Mouse (Mus musculus): ENCODE measurements around the gene Fbxo44. TPM values are rescaled to one million over a fixed set of nuclear protein-coding genes. Genes with fewer than 3 reads are reported as not detected.
"Not testable (repeated sequence)": the region's sequence is repeated elsewhere in the genome, so short reads cannot be mapped to it uniquely, and the experiment has no call there.

Gene Fbxo44
- total RNA-seq (2021) = 10 to 100 TPM; 13.9 to 15.0 TPM
- long read RNA-seq, experiment 1, partial matches to known transcripts = 0 of 9 reads
- long read RNA-seq, experiment 1, other reads (novel, unspliced or antisense) = 5 of 9 reads
- long read RNA-seq, experiment 2, partial matches to known transcripts = 0 of 14 reads
- long read RNA-seq, experiment 2, other reads (novel, unspliced or antisense) = 6 of 14 reads

- DNase-seq (ENCODE audit: low spot score in 2 of 2) = no peak
Observed at GRCm38 (mm10) chr4:148160436-148161390, at the start of gene Fbxo44, which contains the start of gene Fbxo2. Gene Fbxo44, minus strand, starts transcription at chr4:148160482. Gene Fbxo2, plus strand, starts transcription at chr4:148160621.

GRCm38 (mm10) chr4:148204873-148205232 lies 44.6 kb upstream of the Fbxo44 start:
- no peak for DNase-seq (ENCODE audit: low spot score in 2 of 2)

DNA sequence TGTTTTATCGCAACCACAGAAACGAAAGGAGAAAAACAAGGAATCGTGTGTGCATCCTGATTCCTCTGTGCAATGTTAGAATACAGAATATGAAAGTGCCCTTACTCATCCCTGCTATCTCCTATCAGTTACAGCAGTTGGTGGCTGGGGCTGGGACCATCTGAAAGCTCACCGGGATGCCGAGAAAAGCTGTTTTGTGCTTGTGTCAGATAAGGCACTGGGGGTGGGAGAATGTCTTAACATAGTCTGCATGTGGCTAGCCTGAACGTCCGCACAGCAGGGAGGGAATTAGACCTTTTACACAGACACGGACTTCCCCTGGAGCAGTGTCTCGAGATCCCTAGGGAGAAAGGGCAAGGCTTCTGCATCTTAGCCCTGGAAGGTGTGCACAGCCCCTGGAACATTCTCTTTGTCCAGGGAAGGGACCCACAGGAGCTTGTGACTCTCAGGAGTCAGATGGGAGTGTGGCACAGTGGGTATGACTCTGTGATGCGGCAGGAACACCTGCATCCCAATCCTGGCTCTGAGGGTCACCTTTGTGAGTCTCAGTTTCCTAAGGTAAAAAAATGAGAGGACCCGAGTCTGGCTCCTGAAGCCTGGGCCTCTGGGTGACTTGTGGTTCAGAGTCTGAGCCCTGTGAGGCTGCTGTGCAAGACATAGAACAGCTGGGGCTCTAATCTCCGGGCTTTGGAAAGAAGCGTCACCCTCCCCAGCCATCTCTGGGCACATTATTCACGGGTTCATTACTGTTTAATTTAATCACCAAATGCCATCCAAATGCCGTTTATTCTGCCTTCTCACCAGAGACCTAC lies 44.0 kb upstream of the Fbxo44 start:
- DNase-seq (ENCODE audit: low spot score in 2 of 2) = no peak

DNA sequence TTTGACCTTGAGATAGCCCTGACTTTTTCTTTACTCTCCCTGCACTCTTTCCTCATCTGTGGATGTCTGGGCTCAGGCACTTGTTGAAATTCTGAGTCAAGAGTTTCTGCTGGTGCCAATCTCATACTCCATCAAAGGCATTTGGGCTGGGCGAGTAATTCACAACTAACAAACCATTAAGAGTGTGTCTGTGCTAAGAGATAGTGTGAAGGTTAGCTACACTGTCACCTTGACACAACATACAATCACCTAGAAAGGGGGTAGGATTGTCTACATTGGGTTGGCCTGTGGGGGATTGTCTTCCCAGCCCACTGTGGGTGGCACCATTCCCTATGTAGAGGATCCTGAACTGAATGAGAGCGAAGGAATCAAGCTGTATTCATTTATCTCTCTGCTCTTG lies 43.3 kb upstream of the Fbxo44 start:
- no peak for DNase-seq (ENCODE audit: low spot score in 2 of 2)

GRCm38 (mm10) chr4:148198721-148199120 lies 38.4 kb upstream of the Fbxo44 start:
- no peak for DNase-seq (ENCODE audit: low spot score in 2 of 2)

GRCm38 (mm10) chr4:148194400-148194799 lies 34.1 kb upstream of the Fbxo44 start:
- no peak for DNase-seq (ENCODE audit: low spot score in 2 of 2)

- DNase-seq (ENCODE audit: low spot score in 2 of 2) = no peak
Observed at GRCm38 (mm10) chr4:148192707-148193245, 32.5 kb upstream of the Fbxo44 start.

- DNase-seq (ENCODE audit: low spot score in 2 of 2) = not testable (repeated sequence)
Observed at GRCm38 (mm10) chr4:148188767-148189166, 28.5 kb upstream of the Fbxo44 start.

GRCm38 (mm10) chr4:148185819-148186218 lies 25.5 kb upstream of the Fbxo44 start:
- no peak for DNase-seq (ENCODE audit: low spot score in 2 of 2)

- no peak for DNase-seq (ENCODE audit: low spot score in 2 of 2)
Observed at GRCm38 (mm10) chr4:148184564-148184963, 24.3 kb upstream of the Fbxo44 start.

- no peak for DNase-seq (ENCODE audit: low spot score in 2 of 2)
Observed at GRCm38 (mm10) chr4:148182363-148182762, 22.1 kb upstream of the Fbxo44 start.

DNA sequence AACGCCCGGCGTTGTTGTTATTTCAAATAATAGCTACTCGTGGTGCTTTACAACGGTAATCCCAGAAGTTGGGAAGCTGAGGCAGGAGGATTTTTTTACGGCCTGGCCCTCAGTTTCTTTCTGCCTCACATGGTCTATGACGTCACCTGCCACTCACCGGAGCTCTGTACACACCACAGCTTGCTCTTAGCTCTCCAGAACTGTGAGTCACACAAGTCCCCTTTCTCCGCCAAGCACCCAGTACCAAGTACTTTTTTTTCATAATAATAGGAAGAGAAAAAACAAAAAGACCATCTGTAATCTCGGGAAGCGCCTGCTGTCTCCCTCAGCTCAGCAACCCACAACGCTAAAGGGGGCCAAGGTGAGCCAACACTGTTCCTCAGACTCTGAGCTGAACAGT lies 21.2 kb upstream of the Fbxo44 start:
- no peak for DNase-seq (ENCODE audit: low spot score in 2 of 2)

- DNase-seq (ENCODE audit: low spot score in 2 of 2) = no peak
Observed at GRCm38 (mm10) chr4:148177716-148178115, 17.4 kb upstream of the Fbxo44 start.

GRCm38 (mm10) chr4:148176603-148177002 lies 16.3 kb upstream of the Fbxo44 start:
- not testable (repeated sequence) for DNase-seq (ENCODE audit: low spot score in 2 of 2)

DNA sequence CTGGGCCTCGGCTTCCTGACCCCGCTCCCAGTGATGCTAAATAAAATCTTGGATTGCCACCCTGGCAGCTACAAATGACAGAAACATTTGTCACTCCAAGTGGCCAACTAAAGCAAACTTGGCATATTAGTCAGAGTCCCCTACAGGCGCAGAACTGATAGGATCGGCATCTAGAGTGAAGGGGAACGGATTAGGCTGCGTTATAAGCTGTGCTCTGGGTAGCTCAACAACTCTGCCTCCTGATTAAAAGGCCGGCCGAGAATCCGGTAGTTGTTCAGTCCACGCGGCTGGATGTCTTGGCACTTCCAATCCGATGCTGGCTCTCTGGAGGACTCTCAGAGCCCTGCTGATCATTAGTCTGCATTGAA lies 14.2 kb upstream of the Fbxo44 start:
- no peak for DNase-seq (ENCODE audit: low spot score in 2 of 2)

- DNase-seq (ENCODE audit: low spot score in 2 of 2) = no peak
Observed at GRCm38 (mm10) chr4:148173811-148174494, 13.7 kb upstream of the Fbxo44 start.

DNA sequence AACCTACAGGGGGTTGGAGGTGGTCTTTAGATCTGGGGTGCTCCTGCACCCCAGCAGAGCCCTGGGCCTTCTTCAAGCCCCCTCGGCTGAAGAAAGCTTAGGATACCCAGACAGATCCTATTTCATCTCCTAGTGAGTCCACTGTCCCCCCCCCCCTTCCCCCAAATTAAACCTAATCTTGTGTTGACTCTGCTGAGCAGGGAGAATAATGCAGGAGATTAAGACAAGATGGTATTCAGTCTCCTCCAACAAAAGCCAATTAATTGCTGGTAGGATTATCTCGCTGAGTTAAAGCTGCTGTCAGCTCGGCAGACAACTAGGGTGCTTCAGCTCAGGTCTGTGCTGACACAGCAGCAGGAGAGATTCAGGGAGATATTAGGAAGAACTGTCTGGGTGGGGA lies 11.0 kb upstream of the Fbxo44 start:
- no peak for DNase-seq (ENCODE audit: low spot score in 2 of 2)

DNA sequence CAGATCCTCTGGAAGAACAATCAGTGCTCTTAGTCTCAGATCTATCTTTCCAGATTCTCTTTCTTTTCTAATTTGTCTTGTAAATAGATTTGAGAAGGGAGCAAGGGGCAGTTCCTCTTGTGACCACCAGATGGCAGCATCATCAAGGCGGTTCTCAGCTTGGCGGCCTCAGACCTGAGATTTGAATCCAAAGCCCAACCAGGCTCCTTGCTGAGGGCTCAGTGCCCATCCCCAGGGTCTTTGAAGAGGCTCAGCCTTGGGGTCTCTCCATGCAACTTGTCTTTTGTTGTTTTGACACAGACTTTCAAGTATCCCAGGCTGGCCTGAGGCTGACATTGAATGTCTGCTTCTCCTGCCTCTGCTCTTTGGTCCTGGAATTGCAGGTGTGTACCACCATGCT lies 10.6 kb upstream of the Fbxo44 start:
- DNase-seq (ENCODE audit: low spot score in 2 of 2) = no peak

DNA sequence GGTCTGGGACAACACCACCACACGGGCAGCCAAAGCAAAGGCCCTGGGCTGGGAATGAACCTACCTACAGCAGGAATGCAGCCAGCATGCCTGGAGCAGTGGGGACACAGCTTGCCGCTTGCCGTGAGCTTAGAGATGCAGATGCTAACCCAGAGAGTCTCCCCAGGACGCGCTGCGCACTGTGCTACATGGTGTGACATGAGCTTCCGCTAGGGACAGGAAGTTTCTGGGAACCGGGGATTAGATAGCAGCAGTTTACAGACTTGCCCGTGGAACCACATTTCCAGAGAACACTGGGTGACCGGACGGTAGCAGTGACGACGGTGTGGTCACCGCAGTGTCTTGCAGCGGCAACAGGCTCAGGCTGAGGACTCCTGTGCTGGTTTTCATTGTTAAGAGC lies 9.3 kb upstream of the Fbxo44 start:
- DNase-seq (ENCODE audit: low spot score in 2 of 2) = no peak

DNA sequence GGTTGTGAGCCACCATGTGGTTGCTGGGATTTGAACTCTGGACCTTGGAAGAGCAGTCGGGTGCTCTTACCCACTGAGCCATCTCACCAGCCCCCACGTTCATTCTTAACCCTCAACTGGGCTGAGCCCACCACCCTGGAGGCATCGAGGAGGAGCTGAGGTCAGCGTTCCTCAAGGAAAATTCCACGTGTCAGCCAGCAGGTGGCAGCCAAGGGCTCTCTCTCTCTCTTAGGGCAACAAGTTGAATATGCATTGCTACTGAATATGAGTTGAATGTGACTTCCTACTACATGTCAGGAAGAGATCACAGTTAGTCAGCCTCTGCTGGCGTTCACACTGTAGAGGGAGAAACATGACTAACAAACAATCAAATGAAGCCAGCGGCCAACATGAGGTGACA lies 8.0 kb upstream of the Fbxo44 start:
- no peak for DNase-seq (ENCODE audit: low spot score in 2 of 2)

DNA sequence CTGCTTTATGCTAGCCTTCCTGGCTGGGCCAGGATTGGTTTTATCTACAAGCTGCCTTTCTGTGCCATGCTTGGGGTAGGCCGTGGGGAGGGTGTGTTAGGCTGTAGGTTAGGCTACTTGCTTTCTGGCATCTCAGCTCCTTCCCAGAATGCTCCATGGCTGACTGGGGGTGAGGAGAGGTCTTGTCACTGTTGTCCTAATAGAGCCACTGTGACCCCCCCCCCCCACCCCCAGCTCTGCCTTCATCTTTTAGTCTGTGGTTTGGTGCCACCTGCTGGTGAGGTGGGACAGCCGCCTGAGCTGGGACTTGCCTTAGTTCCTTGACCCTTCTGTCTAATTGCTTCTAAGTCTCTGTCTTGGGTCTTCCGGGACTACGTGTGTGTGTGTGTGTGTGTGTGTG lies 6.7 kb upstream of the Fbxo44 start:
- DNase-seq (ENCODE audit: low spot score in 2 of 2) = peak; percentile 42 to 61

Measured in adrenal gland, postnatal 4 days (tissue).